Mouse (Mus musculus) limb, embryonic 14.5 days (tissue): ENCODE measurements around the gene Reg3d. TPM values are rescaled to one million over a fixed set of nuclear protein-coding genes. Genes with fewer than 3 reads are reported as not detected.

Source experiments
- ATAC-seq: fragments of 200-750 bp; cut with Nextera tagmentation; 2 replicates; pipeline ENCODE4 v1.8.0; 2017; ENCODE audit warnings: low read depth, moderate number of reproducible peaks, moderate TSS enrichment; ENCODE audit not compliant: low FRiP score
- DNase-seq: peaks from one replicate; pipeline ENCODE4 v3.0.0-alpha.2; 2015; ENCODE audit warnings: low spot score
- H3K27ac ChIP-seq: fragments of 300-500 bp; sonication (generic); replicated peaks from 2 replicates; pipeline ENCODE4 v1.5.1; 2014; ENCODE audit warnings: low read depth, mild to moderate bottlenecking, low read length, moderate library complexity, mixed read lengths
- H3K27me3 ChIP-seq: fragments of 300-500 bp; sonication (generic); 2 replicates; pipeline ENCODE4 v1.6.1; 2014; ENCODE audit warnings: low read length, mixed read lengths; ENCODE audit not compliant: control insufficient read depth, insufficient read depth
- H3K36me3 ChIP-seq: fragments of 300-500 bp; sonication (generic); 2 replicates; pipeline ENCODE4 v1.6.1; 2014; ENCODE audit warnings: mild to moderate bottlenecking, low read length, moderate library complexity, mixed read lengths; ENCODE audit not compliant: control insufficient read depth, insufficient read depth
- H3K4me1 ChIP-seq: fragments of 300-500 bp; sonication (generic); 2 replicates; pipeline ENCODE4 v1.6.1; 2014; ENCODE audit warnings: antibody characterized with exemption, low read length, mixed read lengths; ENCODE audit not compliant: control insufficient read depth, insufficient read depth
- H3K4me2 ChIP-seq: fragments of 300-500 bp; sonication (generic); replicated peaks from 2 replicates; pipeline ENCODE4 v1.6.1; 2014; ENCODE audit warnings: low read depth, mild to moderate bottlenecking, low read length, moderate library complexity; ENCODE audit not compliant: severe bottlenecking
- H3K4me3 ChIP-seq: fragments of 300-500 bp; sonication (generic); replicated peaks from 2 replicates; pipeline ENCODE4 v1.5.1; 2014; ENCODE audit warnings: low read length
- H3K9ac ChIP-seq: fragments of 300-500 bp; sonication (generic); 2 replicates; pipeline ENCODE4 v1.6.1; 2014; ENCODE audit warnings: mild to moderate bottlenecking, low read depth, low read length, moderate library complexity; ENCODE audit not compliant: severe bottlenecking
- H3K9me3 ChIP-seq: fragments of 300-500 bp; sonication (generic); 2 replicates; pipeline ENCODE4 v1.6.1; 2016; ENCODE audit warnings: low read length; ENCODE audit not compliant: control insufficient read depth
- POLR2A ChIP-seq: fragments of 200-500 bp; IDR thresholded peaks from 2 replicates; pipeline ENCODE4 v1.8.0; 2012; ENCODE audit warnings: inconsistent platforms, mild to moderate bottlenecking, moderate library complexity, borderline replicate concordance; ENCODE audit not compliant: insufficient read depth, insufficient read length; ENCODE audit errors: extremely low read depth
- WGBS: fragments of 180-500 bp; shearing (Covaris S2); extraction: QIAGEN DNeasy Blood & Tissue Kit; methylation state at CpG from one replicate; pipeline ENCODE4 v1.1.7; 2014; 5-methylcytosine and 5-hydroxymethylcytosine counted together
- polyA plus RNA-seq, 2 experiments: library from polyadenylated mRNA; depleted of rRNA in 1 of 2; stranded (reverse) in 1 of 2; unstranded in 1 of 2; fragments of >200 nt; fragmentation: Nextera tagmentation in 1 of 2; extraction: Ambion mirVana in 1 of 2; gene quantifications; 2 replicates each; pipeline versions ENCODE4 v1.2.1 to v1.2.3; 2012 to 2014

The Reg3d gene
- polyA plus RNA-seq, 2 experiments = not detected

DNA sequence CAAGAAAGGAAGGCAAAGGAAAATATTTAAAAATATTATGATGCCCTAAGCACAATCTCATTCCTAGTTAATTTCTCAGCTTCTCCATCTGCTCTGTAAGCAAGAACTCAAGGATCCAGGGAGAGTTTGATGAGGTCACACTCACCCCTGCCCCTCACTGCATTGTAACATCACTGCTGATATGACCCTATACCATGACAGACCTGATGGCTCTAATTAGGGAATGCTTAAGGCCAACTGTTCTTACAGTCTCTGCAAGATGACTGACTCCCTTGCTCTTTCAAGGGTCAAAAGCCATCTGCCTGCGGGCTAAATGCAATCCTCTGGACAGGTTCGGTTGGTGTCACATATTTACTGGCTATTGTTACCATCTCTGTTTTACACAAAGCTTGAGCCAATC is 49.5 kb downstream of the Reg3d start:
- Histone ChIP-seq H3K4me1 (no peaks in the 10 kb centered on the region), H3K4me3 (no peak overlapping the region), H3K27ac (no peak overlapping the region), H3K4me2 (no peak overlapping the region), H3K9me3 (no peaks in the 10 kb centered on the region), H3K36me3 (no peaks in the 10 kb centered on the region), H3K27me3 (no peaks in the 10 kb centered on the region), H3K9ac (no peak overlapping the region)
- DNase-seq (no peak), ATAC-seq (no peak)
- 46% methylated on average over 2 of the region's 2 CpGs for WGBS
- no peak for TF ChIP-seq POLR2A

DNA sequence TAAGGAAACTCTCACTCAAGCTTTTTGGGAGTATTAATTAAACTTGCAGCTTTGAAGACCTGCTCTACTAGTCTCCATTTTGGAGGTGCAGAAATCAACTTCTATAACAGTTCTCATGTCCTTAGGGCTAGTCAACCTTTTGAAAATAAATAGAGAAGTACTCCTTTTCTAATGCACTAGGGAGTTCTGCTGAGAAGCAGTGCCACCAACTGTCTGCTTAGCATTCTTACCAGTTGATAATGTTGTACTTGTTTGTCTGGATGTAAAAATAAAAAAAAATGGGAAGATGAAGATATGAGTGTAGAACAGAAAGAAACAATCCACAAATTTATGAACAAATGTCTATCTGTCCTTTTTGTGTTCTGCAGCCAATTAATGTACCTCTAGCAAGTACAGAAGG is 50.9 kb downstream of the Reg3d start:
- no peak for ATAC-seq
- H3K27me3 ChIP-seq = no peaks in the 10 kb centered on the region
- H3K36me3 ChIP-seq = no peaks in the 10 kb centered on the region
- no peak for DNase-seq
- no peak overlapping the region for H3K4me3 ChIP-seq
- H3K9me3 ChIP-seq = no peaks in the 10 kb centered on the region
- no peak for TF ChIP-seq POLR2A
- H3K9ac ChIP-seq = no peak overlapping the region
- no peak overlapping the region for H3K27ac ChIP-seq
- H3K4me1 ChIP-seq = no peaks in the 10 kb centered on the region
- no peak overlapping the region for H3K4me2 ChIP-seq

Other genes with a start within 250 kb of the Reg3d start
- gene Reg3b, start 8.2 kb downstream of the Reg3d start, polyA plus RNA-seq (2012; rRNA removed) = 0.35 and 1.2 TPM in 2 replicates
- gene Reg3b, start 8.2 kb downstream of the Reg3d start, polyA plus RNA-seq (2014; fragmentation: Nextera tagmentation; extraction: Ambion mirVana) = not detected in 2 replicates
- 0.09 TPM in 1 of 2 replicates, not detected in the other for gene Reg3a, start 1.8 kb upstream of the Reg3d start, polyA plus RNA-seq (2012; rRNA removed)
- gene Reg3a, start 1.8 kb upstream of the Reg3d start, polyA plus RNA-seq (2014; fragmentation: Nextera tagmentation; extraction: Ambion mirVana) = not detected in 2 replicates
- gene Reg2, start 16.8 kb upstream of the Reg3d start, polyA plus RNA-seq (2012; rRNA removed) = 0.12 TPM in 1 of 2 replicates, not detected in the other
- not detected in 2 replicates for gene Reg2, start 16.8 kb upstream of the Reg3d start, polyA plus RNA-seq (2014; fragmentation: Nextera tagmentation; extraction: Ambion mirVana)
- gene Reg1, start 43.8 kb upstream of the Reg3d start, polyA plus RNA-seq (2012; rRNA removed) = 0.19 TPM in 1 of 2 replicates, not detected in the other
- gene Reg1, start 43.8 kb upstream of the Reg3d start, polyA plus RNA-seq (2014; fragmentation: Nextera tagmentation; extraction: Ambion mirVana) = not detected in 2 replicates
- 1.1 TPM in 1 of 2 replicates, not detected in the other for gene Reg3g, start 90.0 kb upstream of the Reg3d start, polyA plus RNA-seq (2012; rRNA removed)
- not detected in 2 replicates for gene Reg3g, start 90.0 kb upstream of the Reg3d start, polyA plus RNA-seq (2014; fragmentation: Nextera tagmentation; extraction: Ambion mirVana)